Mouse (Mus musculus) megakaryocyte, embryonic 14.5 days (primary cell): ENCODE measurements at regions not wholly inside any gene's neighbourhood (a gene's known extent, or its start where the extent isn't known, plus 50 kb on each side); places are given as distances from the start of the nearest gene placed in this dataset.

Experiments
- FLI1 ChIP-seq: IDR thresholded peaks from 2 replicates; pipeline ENCODE4 v1.6.1; 2012; ENCODE audit warnings: low read length, inconsistent platforms, mixed read lengths
- GATA1 ChIP-seq: IDR thresholded peaks from 3 replicates; pipeline ENCODE4 v1.6.1; 2012; ENCODE audit warnings: mixed read lengths, low read length, inconsistent platforms, borderline replicate concordance

GRCm38 (mm10) chr11:52523191-52523590, 127.0 kb downstream of the 9530068E07Rik start:
- no peak for TF ChIP-seq GATA1
- TF ChIP-seq FLI1: no peak
